Mouse (Mus musculus) brain, adult 2 months (tissue): ENCODE measurements around the gene Cnrip1.

ENCODE experiments used
- DNase-seq: peaks from one replicate; pipeline ENCODE4 v3.0.0; 2011; ENCODE audit warnings: low read depth, low spot score

Gene Cnrip1

DNA sequence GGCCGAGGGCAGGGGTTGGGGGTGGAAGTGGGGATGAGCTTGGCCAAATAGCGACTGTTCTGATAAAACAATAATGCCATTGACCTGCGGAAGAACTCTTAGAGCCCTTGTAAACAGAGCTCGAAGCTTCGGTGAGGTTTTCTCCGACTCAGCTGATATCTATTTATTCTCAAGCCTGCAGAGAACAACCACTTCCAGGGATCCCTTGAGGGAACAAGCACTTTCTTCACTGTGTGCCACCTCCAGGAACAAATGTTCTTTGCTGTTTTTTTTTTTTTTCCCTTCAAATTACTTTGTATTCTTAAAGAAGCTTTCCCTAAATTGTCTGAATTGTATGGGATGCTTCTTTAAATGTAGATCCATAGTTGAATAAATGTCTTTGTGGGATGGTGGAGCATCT, 56.0 kb downstream of the Cnrip1 start:
- DNase-seq = peak; percentile 74

DNA sequence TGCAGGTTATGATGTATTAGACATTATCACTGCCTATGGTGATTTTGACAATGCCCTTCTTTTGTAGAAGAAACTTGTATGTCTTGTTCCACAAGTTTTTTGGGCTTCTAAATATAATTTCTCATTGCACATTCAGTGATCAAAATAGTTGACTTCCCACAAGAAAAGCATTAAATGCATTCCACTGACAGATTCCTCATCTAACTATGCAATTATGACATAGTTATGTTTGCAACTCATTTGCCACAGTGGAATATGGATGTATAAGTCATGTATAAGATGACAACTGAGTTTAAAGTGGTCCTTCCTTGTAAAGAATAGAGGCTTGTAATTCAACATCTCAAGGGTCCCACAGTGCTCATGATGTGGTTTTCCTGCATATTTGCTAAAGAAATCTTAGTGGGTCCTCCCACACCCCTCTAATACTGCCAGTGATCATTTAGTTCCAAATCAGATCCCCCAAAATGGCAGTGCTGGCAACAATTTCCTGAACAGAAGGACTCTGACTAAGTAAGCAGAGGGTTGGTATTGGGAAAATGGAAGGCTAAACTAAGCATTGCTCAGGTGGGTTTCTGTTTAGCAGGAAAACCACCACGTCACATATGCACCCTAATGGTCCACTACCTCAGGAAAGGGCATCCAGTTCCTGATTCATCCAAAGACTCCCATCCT, 61.2 kb downstream of the Cnrip1 start:
- peak; percentile 33 for DNase-seq

DNA sequence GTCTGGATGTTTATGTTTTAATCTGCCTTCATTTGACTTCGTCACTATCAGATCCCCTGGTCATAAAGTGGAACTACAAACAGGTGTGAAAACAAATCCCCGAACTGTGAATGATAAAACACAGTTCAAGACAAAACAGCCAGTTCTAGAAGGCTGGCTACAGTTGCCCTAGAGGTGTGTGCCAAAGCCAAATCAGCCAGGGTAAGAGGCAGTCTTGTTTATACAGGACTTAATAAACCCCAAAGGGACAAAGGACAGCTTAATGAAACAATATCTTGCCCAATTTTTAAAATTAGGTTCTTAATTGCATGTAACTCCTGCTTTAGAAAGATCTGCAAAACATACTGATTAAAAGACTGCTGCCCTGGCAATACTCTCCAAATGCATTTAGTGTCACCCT, 75.0 kb downstream of the Cnrip1 start:
- no peak for DNase-seq
